Mouse (Mus musculus) CH12.LX (cell line): Measurements from ENCODE around the gene Hist1h4d. TPM values are rescaled to one million over a fixed set of nuclear protein-coding genes. Genes with fewer than 3 reads are reported as not detected.
"Not testable (repeated sequence)": the region's sequence is repeated elsewhere in the genome, so short reads cannot be mapped to it uniquely, and the experiment has no call there.

ENCODE experiments used
- DNase-seq: peaks from one replicate; pipeline ENCODE4 v3.0.0-alpha.2; 2013; ENCODE audit errors: extremely low read depth
- H3K27ac ChIP-seq: 2 replicates; pipeline ENCODE4 v1.5.1; 2012; ENCODE audit warnings: low read depth, mild to moderate bottlenecking, control low read depth, moderate library complexity; ENCODE audit not compliant: insufficient read depth
- H3K27me3 ChIP-seq: replicated peaks from 2 replicates; pipeline ENCODE3; 2012; ENCODE audit warnings: inconsistent platforms
- H3K36me3 ChIP-seq, 2 experiments: replicated peaks in 1 of 2; 2 replicates each; pipeline versions ENCODE3 to v1.6.1; 2012; ENCODE audit warnings: inconsistent platforms in 1 of 2, low read length in 1 of 2, mild to moderate bottlenecking in 1 of 2, mixed read lengths in 1 of 2, moderate library complexity in 1 of 2; ENCODE audit not compliant: control insufficient read depth in 1 of 2, insufficient read depth in 1 of 2
- H3K4me1 ChIP-seq, 2 experiments: 2 replicates each; pipeline ENCODE4 v1.6.1; 2012; ENCODE audit warnings: inconsistent platforms in 1 of 2, moderate library complexity in 1 of 2; ENCODE audit not compliant: insufficient read depth in 2 of 2, control insufficient read depth in 1 of 2
- H3K4me2 ChIP-seq: 2 replicates; pipeline ENCODE4 v1.6.1; 2012; ENCODE audit warnings: low read depth, mild to moderate bottlenecking, control low read depth; ENCODE audit not compliant: poor library complexity, insufficient read depth, severe bottlenecking
- H3K4me3 ChIP-seq, 3 experiments: fragments of 150-350 bp in 1 of 3; sonication (generic) in 1 of 3; replicated peaks in 1 of 3; 2 replicates each; pipeline versions ENCODE3 to v1.5.1; 2011 to 2012; ENCODE audit warnings: low read depth in 2 of 3, low read length in 2 of 3, mild to moderate bottlenecking in 2 of 3, moderate library complexity in 2 of 3, control low read depth in 1 of 3, improper control_type of control experiment in 1 of 3, inconsistent platforms in 1 of 3, mixed read lengths in 1 of 3; ENCODE audit not compliant: poor library complexity in 1 of 3
- H3K79me2 ChIP-seq: replicated peaks from 2 replicates; pipeline ENCODE4 v1.6.1; 2012; ENCODE audit warnings: mild to moderate bottlenecking, moderate library complexity; ENCODE audit not compliant: control insufficient read depth, poor library complexity, insufficient read depth, severe bottlenecking; ENCODE audit errors: extremely low read depth
- H3K9ac ChIP-seq: 2 replicates; pipeline ENCODE4 v1.6.1; 2012; ENCODE audit warnings: low read depth, mild to moderate bottlenecking, control low read depth, moderate library complexity; ENCODE audit not compliant: insufficient read depth
- H3K9me3 ChIP-seq: replicated peaks from 2 replicates; pipeline ENCODE3; 2012; ENCODE audit warnings: low read length, inconsistent platforms, mixed read lengths
- CHD1 ChIP-seq: IDR thresholded peaks from 2 replicates; pipeline ENCODE4 v1.6.1; 2012; ENCODE audit warnings: low read depth, low read length, improper control_type of control experiment, inconsistent platforms
- E2F4 ChIP-seq: IDR thresholded peaks from 2 replicates; pipeline ENCODE4 v1.6.1; 2011; ENCODE audit warnings: low read depth, low read length, improper control_type of control experiment; ENCODE audit not compliant: insufficient replicate concordance
- ELF1 ChIP-seq: IDR thresholded peaks from 2 replicates; pipeline ENCODE4 v1.6.1; 2014; ENCODE audit warnings: low read depth, mild to moderate bottlenecking, inconsistent platforms, low read length, improper control_type of control experiment
- ETS1 ChIP-seq: conservative IDR thresholded peaks from 2 replicates; pipeline ENCODE4 v1.6.1; 2012; ENCODE audit warnings: low read depth, mild to moderate bottlenecking, inconsistent platforms, low read length, improper control_type of control experiment, moderate library complexity
- HCFC1 ChIP-seq: IDR thresholded peaks from 2 replicates; pipeline ENCODE4 v1.6.1; 2012; ENCODE audit warnings: low read depth, mild to moderate bottlenecking, inconsistent platforms, low read length, improper control_type of control experiment
- IRF4 ChIP-seq: IDR thresholded peaks from 2 replicates; pipeline ENCODE4 v1.6.1; 2014; ENCODE audit warnings: low read depth, mild to moderate bottlenecking, inconsistent platforms, low read length, improper control_type of control experiment
- JUN ChIP-seq: IDR thresholded peaks from 2 replicates; pipeline ENCODE4 v1.6.1; 2011; ENCODE audit warnings: low read depth, mild to moderate bottlenecking, low read length, improper control_type of control experiment, moderate library complexity; ENCODE audit not compliant: insufficient read depth
- JUND ChIP-seq: conservative IDR thresholded peaks from 2 replicates; pipeline ENCODE4 v1.6.1; 2011; ENCODE audit warnings: low read depth, low read length, improper control_type of control experiment
- MAFK ChIP-seq: IDR thresholded peaks from 2 replicates; pipeline ENCODE4 v1.6.1; 2011; ENCODE audit warnings: low read length, improper control_type of control experiment; ENCODE audit not compliant: insufficient replicate concordance
- MEF2A ChIP-seq: IDR thresholded peaks from 2 replicates; pipeline ENCODE4 v1.6.1; 2014; ENCODE audit warnings: low read depth, mild to moderate bottlenecking, inconsistent platforms, low read length, improper control_type of control experiment, borderline replicate concordance
- MXI1 ChIP-seq: IDR thresholded peaks from 2 replicates; pipeline ENCODE4 v1.6.1; 2011; ENCODE audit warnings: mild to moderate bottlenecking, low read depth, low read length, improper control_type of control experiment
- MYC ChIP-seq: IDR thresholded peaks from 2 replicates; pipeline ENCODE4 v1.6.1; 2011; ENCODE audit warnings: low read depth, mild to moderate bottlenecking, improper control_type of control experiment, low read length
- NELFE ChIP-seq: IDR thresholded peaks from 2 replicates; pipeline ENCODE4 v1.6.1; 2011; ENCODE audit warnings: low read depth, low read length, improper control_type of control experiment
- POLR2A ChIP-seq: IDR thresholded peaks from 2 replicates; pipeline ENCODE4 v1.6.1; 2011; ENCODE audit warnings: low read depth, mild to moderate bottlenecking, improper control_type of control experiment, low read length
- POLR2AphosphoS2 ChIP-seq: IDR thresholded peaks from 2 replicates; pipeline ENCODE4 v1.6.1; 2011; ENCODE audit warnings: low read depth, low read length, improper control_type of control experiment
- RCOR1 ChIP-seq: conservative IDR thresholded peaks from 2 replicates; pipeline ENCODE4 v1.6.1; 2012; ENCODE audit warnings: low read depth, mild to moderate bottlenecking, inconsistent platforms, low read length, improper control_type of control experiment
- SIN3A ChIP-seq: IDR thresholded peaks from 2 replicates; pipeline ENCODE4 v1.6.1; 2012; ENCODE audit warnings: low read length, improper control_type of control experiment, inconsistent platforms
- TBP ChIP-seq: conservative IDR thresholded peaks from 2 replicates; pipeline ENCODE4 v1.6.1; 2011; ENCODE audit warnings: low read depth, low read length, improper control_type of control experiment
- TCF12 ChIP-seq: IDR thresholded peaks from 2 replicates; pipeline ENCODE4 v1.6.1; 2014; ENCODE audit warnings: low read depth, mild to moderate bottlenecking, inconsistent platforms, low read length, improper control_type of control experiment
- UBTF ChIP-seq: IDR thresholded peaks from 2 replicates; pipeline ENCODE4 v1.6.1; 2012; ENCODE audit warnings: low read depth, mild to moderate bottlenecking, inconsistent platforms, low read length, improper control_type of control experiment, moderate library complexity
- ZMIZ1 ChIP-seq: IDR thresholded peaks from 2 replicates; pipeline ENCODE4 v1.6.1; 2012; ENCODE audit warnings: low read depth, mild to moderate bottlenecking, inconsistent platforms, low read length, improper control_type of control experiment
- ZNF384 ChIP-seq: IDR thresholded peaks from 2 replicates; pipeline ENCODE4 v1.6.1; 2012; ENCODE audit warnings: low read depth, low read length, improper control_type of control experiment, inconsistent platforms
- dilution Hi-C: fragments of 300-500 bp; cut with MboI; formaldehyde crosslinking; loops from 2 replicates; pipeline ENCODE4 v1.14.3; 2020; ENCODE audit warnings: low sequenced_read_pairs; ENCODE audit not compliant: extremely low pct_unique_long_range_greater_than_20kb, extremely low pct_ligation_motif_present
- in situ Hi-C: fragments of 300-500 bp; cut with MboI; formaldehyde crosslinking; loops from 3 replicates; pipeline ENCODE4 v1.14.3; 2019; ENCODE audit warnings: low sequenced_read_pairs, low pct_ligation_motif_present, low pct_unique_long_range_greater_than_20kb, mixed read lengths
- polyA plus RNA-seq: library from polyadenylated mRNA; unstranded; fragments of >175 nt; gene quantifications from 2 replicates; pipeline ENCODE4 v1.2.1, GENCODE M21; 2012; ENCODE audit warnings: low read depth; ENCODE audit not compliant: insufficient read length
- total RNA-seq, 2 experiments: library from RNA; depleted of rRNA; stranded (reverse); fragments of 300-350 nt in 1 of 2; fragments of >200 nt in 1 of 2; gene quantifications; 2 replicates each; pipeline ENCODE4 v1.2.3; 2012 to 2014

Hist1h4d gene
- total and polyA plus RNA-seq, 3 experiments, result 6.7 to 1,831 (median 27.7) TPM

DNA sequence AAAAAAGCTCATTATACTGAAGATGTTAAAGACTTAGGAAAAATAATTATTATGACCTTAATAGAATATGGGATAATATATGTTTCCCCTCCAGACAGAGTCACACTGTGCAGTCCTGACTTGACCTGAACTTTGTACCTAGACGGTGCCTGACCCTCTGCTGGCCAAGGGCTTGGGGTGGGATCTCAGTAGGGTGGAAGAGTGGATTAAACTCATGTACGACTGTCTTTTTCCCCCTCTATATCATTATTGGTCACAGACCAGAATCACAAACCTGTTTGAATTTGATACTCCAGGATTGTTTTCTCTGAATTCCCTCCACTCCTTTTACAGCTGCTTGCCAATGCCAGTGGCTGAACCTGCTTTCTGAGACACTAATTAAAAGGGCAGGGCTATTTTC, 20.7 kb upstream of the Hist1h4d start:
- in situ Hi-C loops, result loop anchor here (25.0 kb wide), 1 partner anchor 1823 kb away; the partner anchor contains the start of gene Hist1h4j
- peaks cover 3 to 30% of the 10 kb centered on the region in 2 experiments; a peak in 2 of 4 replicates for H3K4me1 ChIP-seq
- not testable (repeated sequence) for H3K27ac ChIP-seq

DNA sequence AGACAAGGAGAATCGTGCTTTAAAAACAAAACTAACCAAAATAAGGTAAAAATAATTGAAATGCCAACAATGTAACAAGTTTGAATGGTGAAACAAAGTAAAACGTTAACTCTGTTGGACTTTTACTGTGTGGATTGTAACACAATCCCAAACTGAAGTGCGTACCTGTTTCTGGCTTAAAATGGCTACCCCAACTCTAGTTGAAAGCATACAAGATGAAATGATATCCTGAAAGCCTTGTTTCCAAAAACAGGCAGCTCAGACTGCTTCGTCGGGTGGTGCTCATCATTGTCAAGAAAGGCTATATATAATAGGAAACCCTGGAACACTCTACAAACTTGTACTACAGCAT, 19.9 kb upstream of the Hist1h4d start:
- Histone ChIP-seq H3K27ac (peak overlapping the region; percentile 71), H3K9ac (peak overlapping the region; percentile 60; the same call in 1 of the 2 replicates), H3K4me1 (peaks cover 3 to 30% of the 10 kb centered on the region in 2 experiments; a peak in 2 of 4 replicates), H3K4me3 (peak overlapping the region in 2 of 3 experiments; percentile 34 to 36)
- DNase-seq, H3K27me3 ChIP-seq, dilution Hi-C loops, H3K9me3 ChIP-seq, H3K4me2 ChIP-seq, H3K79me2 ChIP-seq, H3K36me3 ChIP-seq: not testable (repeated sequence)
- in situ Hi-C loops, result loop anchor here (25.0 kb wide), 1 partner anchor 1824 kb away; the partner anchor contains the start of gene Hist1h4j

More for the DNA sequence above, 20.7 kb upstream of the Hist1h4d start:
- peak; percentile 37; the same call in 1 of the 2 replicates for TF ChIP-seq ZNF384
- peak; percentile 40; the same call in 1 of the 2 replicates for TF ChIP-seq POLR2A
- TF ChIP-seq, all 38 proteins: peak for 2; not testable (repeated sequence) for 36
- H3K9ac ChIP-seq, DNase-seq, H3K79me2 ChIP-seq, H3K9me3 ChIP-seq, H3K4me2 ChIP-seq, dilution Hi-C loops, H3K36me3 ChIP-seq, H3K27me3 ChIP-seq, H3K4me3 ChIP-seq: not testable (repeated sequence)

DNA sequence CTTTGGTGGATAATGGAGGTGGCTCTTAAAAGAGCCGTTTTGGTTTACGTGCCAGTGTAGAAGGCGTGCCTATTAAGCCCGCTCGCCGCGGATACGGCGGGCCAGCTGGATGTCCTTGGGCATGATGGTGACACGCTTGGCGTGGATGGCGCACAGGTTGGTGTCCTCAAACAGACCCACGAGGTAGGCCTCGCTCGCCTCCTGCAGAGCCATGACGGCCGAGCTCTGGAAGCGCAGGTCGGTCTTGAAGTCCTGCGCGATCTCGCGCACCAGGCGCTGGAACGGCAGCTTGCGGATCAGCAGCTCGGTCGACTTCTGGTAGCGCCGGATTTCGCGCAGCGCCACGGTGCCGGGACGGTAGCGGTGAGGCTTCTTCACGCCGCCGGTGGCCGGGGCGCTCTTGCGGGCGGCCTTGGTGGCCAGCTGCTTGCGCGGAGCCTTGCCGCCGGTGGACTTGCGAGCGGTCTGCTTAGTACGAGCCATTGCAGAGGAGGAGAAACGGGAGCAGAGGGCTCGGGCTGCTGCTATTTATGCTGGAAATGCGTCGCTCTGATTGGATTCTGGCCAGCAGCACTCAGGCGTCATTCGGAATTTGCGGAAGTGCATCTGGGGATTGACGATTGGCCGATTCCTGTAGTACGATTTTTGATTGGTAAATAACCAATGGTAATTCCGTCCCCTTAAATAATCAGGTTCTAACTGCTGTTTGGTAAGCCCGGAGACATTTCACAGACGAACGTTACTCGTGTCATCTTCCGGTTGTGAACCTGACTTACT, 19.3 kb upstream of the Hist1h4d start, which contains the start of gene Hist1h3e:
Gene Hist1h3e, minus strand, starts transcription at position 487 of the 777 bp plus-strand sequence.
- H3K27me3 ChIP-seq, dilution Hi-C loops, H3K79me2 ChIP-seq, H3K36me3 ChIP-seq, H3K9me3 ChIP-seq: not testable (repeated sequence)
- Histone ChIP-seq H3K4me2 (peak within 1 kb of the TSS; percentile 99), H3K9ac (peak within 1 kb of the TSS; percentile 100), H3K4me3 (peak within 1 kb of the TSS; percentile 35 to 58 (median 49)), H3K27ac (peak within 1 kb of the TSS; percentile 97), H3K4me1 (peaks cover 3 to 27% of the 10 kb centered on the region in 2 experiments; a peak in 2 of 4 replicates)
- in situ Hi-C loops, result loop anchor here (25.0 kb wide), 1 partner anchor 1825 kb away; the partner anchor contains the start of gene Hist1h4j
- peak; percentile 98 for DNase-seq
- TF ChIP-seq TCF12, result peak; percentile 84
- TF ChIP-seq MXI1, result peak; percentile 61; the same call in 1 of the 2 replicates
- TF ChIP-seq E2F4, result peak; percentile 86; the same call in 1 of the 2 replicates
- 0 out of 2 replicates have a peak, but pooled peaks have one; percentile 58 for TF ChIP-seq RCOR1
- peak; percentile 60 for TF ChIP-seq JUND
- peak; percentile 98 for TF ChIP-seq POLR2AphosphoS2
- TF ChIP-seq SIN3A, result peak; percentile 80
- peak; percentile 49 for TF ChIP-seq IRF4
- TF ChIP-seq ZMIZ1, result peak; percentile 100
- peak; percentile 25; the same call in 1 of the 2 replicates for TF ChIP-seq MYC
- peak; percentile 98 for TF ChIP-seq POLR2A
- peak; percentile 99 for TF ChIP-seq TBP
- TF ChIP-seq JUN, result peak; percentile 54
- TF ChIP-seq ETS1, result 0 out of 2 replicates have a peak, but pooled peaks have one; percentile 17
- TF ChIP-seq MAFK, result 0 out of 2 replicates have a peak, but pooled peaks have one; percentile 24
- peak; percentile 95 for TF ChIP-seq UBTF
- peak; percentile 80 for TF ChIP-seq HCFC1
- TF ChIP-seq ELF1, result peak; percentile 99
- peak; percentile 100 for TF ChIP-seq NELFE
- 0 out of 2 replicates have a peak, but pooled peaks have one; percentile 33 for TF ChIP-seq CHD1
- TF ChIP-seq MEF2A, result peak; percentile 62; the same call in 1 of the 2 replicates
